8 mouse cellular contexts compared by ENCODE assay signal in genomic region chr8:47334223-47334757, GRCm38 (mm10).
DNase-seq lines count a peak whose midpoint lies in the region; ATAC-seq and TF ChIP-seq lines count a peak whose summit lies in the region.

No protein-coding gene starts in this region.

- H3K36me3 ChIP-seq in hindbrain, embryonic 15.5 days: no peaks in the 10 kb centered on the region
- H3K36me3 ChIP-seq in midbrain, embryonic 14.5 days (ENCODE audit: control insufficient read depth, insufficient read depth, low read length): no peaks in the 10 kb centered on the region

- peak overlapping the region; percentile 46 for H3K9ac ChIP-seq in hindbrain, embryonic 15.5 days
- peak overlapping the region; percentile 55 for H3K9ac ChIP-seq in midbrain, embryonic 14.5 days (replicated peaks; ENCODE audit: low read length)

- H3K4me1 ChIP-seq in cerebellum, adult 2 months (ENCODE audit: control insufficient read depth, insufficient read depth, low read length): no peaks in the 10 kb centered on the region; the same call in 1 of the 2 replicates
- peaks cover 13% of the 10 kb centered on the region; the same call in 1 of the 2 replicates for H3K4me1 ChIP-seq in hindbrain, embryonic 15.5 days (replicated peaks)
- H3K4me1 ChIP-seq in midbrain, embryonic 14.5 days (ENCODE audit: control insufficient read depth, insufficient read depth, low read length): 0 out of 2 replicates have a peak, but pooled peaks cover 10% of the 10 kb centered on the region

- H3K27me3 ChIP-seq in cerebellum, adult 2 months (ENCODE audit: control insufficient read depth, insufficient read depth, low read length): no peaks in the 10 kb centered on the region
- H3K27me3 ChIP-seq in hindbrain, embryonic 15.5 days: no peaks in the 10 kb centered on the region
- no peaks in the 10 kb centered on the region for H3K27me3 ChIP-seq in midbrain, embryonic 14.5 days (ENCODE audit: control insufficient read depth, insufficient read depth, low read length)

- TF ChIP-seq POLR2A in cerebellum, adult 2 months (IDR thresholded peaks at IDR 0.05; ENCODE audit: borderline replicate concordance, insufficient read depth, low read length): peak; percentile 60; the same call in 1 of the 2 replicates

- no peak for TF ChIP-seq CTCF in cerebellum, adult 2 months (IDR thresholded peaks at IDR 0.05; ENCODE audit: borderline replicate concordance, insufficient read depth, low read depth, low read length)

- H3K9me3 ChIP-seq in hindbrain, embryonic 15.5 days: no peaks in the 10 kb centered on the region
- H3K9me3 ChIP-seq in midbrain, embryonic 14.5 days (ENCODE audit: control insufficient read depth, low read length): no peaks in the 10 kb centered on the region

- H3K4me2 ChIP-seq in hindbrain, embryonic 15.5 days: peak overlapping the region; percentile 50
- H3K4me2 ChIP-seq in midbrain, embryonic 14.5 days (ENCODE audit: low read length): peak overlapping the region; percentile 57

- peak overlapping the region; percentile 83 for H3K4me3 ChIP-seq in cerebellum, adult 2 months (replicated peaks; ENCODE audit: insufficient read depth, low read depth, low read length)
- peak overlapping the region; percentile 35 for H3K4me3 ChIP-seq in hindbrain, embryonic 15.5 days
- peak overlapping the region; percentile 39 for H3K4me3 ChIP-seq in midbrain, embryonic 14.5 days (replicated peaks; ENCODE audit: low read depth, low read length)

- 21% methylated on average over 9 of the region's 9 CpGs for WGBS in cerebellum, adult 2 months
- WGBS in hindbrain, embryonic 15.5 days: 36% methylated on average over 9 of the region's 9 CpGs
- WGBS in midbrain, embryonic 14.5 days: 11% methylated on average over 9 of the region's 9 CpGs

- peak overlapping the region; percentile 63; the same call in 1 of the 2 replicates for H3K27ac ChIP-seq in cerebellum, adult 2 months (ENCODE audit: insufficient read depth, low read length)
- peak overlapping the region; percentile 91 for H3K27ac ChIP-seq in hindbrain, embryonic 15.5 days (replicated peaks)
- H3K27ac ChIP-seq in midbrain, embryonic 14.5 days (replicated peaks; ENCODE audit: low read depth, low read length): peak overlapping the region; percentile 94

- DNase-seq in A20 (ENCODE audit: low read depth, low spot score): peak; percentile 73
- DNase-seq in cerebellum, adult 2 months: peak; percentile 74 to 86
- peak; percentile 76 to 86 for DNase-seq in frontal cortex, postnatal 10 days (ENCODE audit: low spot score in 2 of 2)
- DNase-seq in left cerebral cortex, adult 11 months (ENCODE audit: low spot score): peak; percentile 83
- peak; percentile 93 for DNase-seq in midbrain, embryonic 14.5 days
- DNase-seq in urinary bladder, postnatal 14 days (ENCODE audit: low spot score): peak; percentile 60
- DNase-seq in spleen, postnatal 10 days (ENCODE audit: low spot score in 2 of 2): no peak

- ATAC-seq in hindbrain, embryonic 15.5 days (ENCODE audit: low FRiP score, low read depth): peak; percentile 99
- ATAC-seq in midbrain, embryonic 14.5 days (ENCODE audit: low FRiP score, low TSS enrichment): peak; percentile 99

Comparison
In these comparisons a context has a peak if more than half of its experiments do, and no peak if none do; other contexts are left out.
1. DNase-seq: peak in A20 (single experiment), cerebellum, adult 2 months (2 of 2), frontal cortex, postnatal 10 days (2 of 2), left cerebral cortex, adult 11 months (single experiment), midbrain, embryonic 14.5 days (single experiment) and urinary bladder, postnatal 14 days (single experiment); none in spleen, postnatal 10 days (0 of 2).
2. Peak in every context shown above with its lines, with median percentiles within 50 percentile points of each other: H3K27ac ChIP-seq and H3K4me3 ChIP-seq.